Mouse (Mus musculus) lung, adult 2 months (tissue): Measurements from ENCODE around the gene Scin. TPM values are rescaled to one million over a fixed set of nuclear protein-coding genes. Genes with fewer than 3 reads are reported as not detected.

Experiments used
- DNase-seq: peaks from one replicate; pipeline ENCODE4 v3.0.0; 2022
- H3K4me1 ChIP-seq: fragments of 200-500 bp; 2 replicates; pipeline ENCODE4 v1.6.1; 2011; ENCODE audit warnings: low read length; ENCODE audit not compliant: control insufficient read depth, insufficient read depth
- H3K4me3 ChIP-seq: fragments of 200-500 bp; replicated peaks from 2 replicates; pipeline ENCODE3; 2011; ENCODE audit warnings: low read depth, mild to moderate bottlenecking, control low read depth, low read length; ENCODE audit errors: extremely low read depth
- CTCF ChIP-seq: fragments of 200-500 bp; IDR thresholded peaks from 2 replicates; pipeline ENCODE4 v1.5.1; 2011; ENCODE audit warnings: mild to moderate bottlenecking, low read length, control low read depth; ENCODE audit not compliant: insufficient read depth
- POLR2A ChIP-seq: fragments of 200-500 bp; IDR thresholded peaks from 2 replicates; pipeline ENCODE4 v1.6.1; 2011; ENCODE audit warnings: low read depth, mild to moderate bottlenecking, control low read depth, low read length, borderline replicate concordance; ENCODE audit errors: extremely low read depth
- WGBS: fragments of 180-500 bp; shearing (Covaris S2); methylation state at CpG from one replicate; pipeline ENCODE4 v1.1.7; 2018; 5-methylcytosine and 5-hydroxymethylcytosine counted together
- polyA plus RNA-seq: library from polyadenylated mRNA; depleted of rRNA; stranded (reverse); fragments of >200 nt; gene quantifications from 2 replicates; pipeline ENCODE4 v1.2.3, GENCODE M21; 2012; rRNA removed

The Scin gene
- polyA plus RNA-seq, 1 experiment, result 0.62 TPM

DNA sequence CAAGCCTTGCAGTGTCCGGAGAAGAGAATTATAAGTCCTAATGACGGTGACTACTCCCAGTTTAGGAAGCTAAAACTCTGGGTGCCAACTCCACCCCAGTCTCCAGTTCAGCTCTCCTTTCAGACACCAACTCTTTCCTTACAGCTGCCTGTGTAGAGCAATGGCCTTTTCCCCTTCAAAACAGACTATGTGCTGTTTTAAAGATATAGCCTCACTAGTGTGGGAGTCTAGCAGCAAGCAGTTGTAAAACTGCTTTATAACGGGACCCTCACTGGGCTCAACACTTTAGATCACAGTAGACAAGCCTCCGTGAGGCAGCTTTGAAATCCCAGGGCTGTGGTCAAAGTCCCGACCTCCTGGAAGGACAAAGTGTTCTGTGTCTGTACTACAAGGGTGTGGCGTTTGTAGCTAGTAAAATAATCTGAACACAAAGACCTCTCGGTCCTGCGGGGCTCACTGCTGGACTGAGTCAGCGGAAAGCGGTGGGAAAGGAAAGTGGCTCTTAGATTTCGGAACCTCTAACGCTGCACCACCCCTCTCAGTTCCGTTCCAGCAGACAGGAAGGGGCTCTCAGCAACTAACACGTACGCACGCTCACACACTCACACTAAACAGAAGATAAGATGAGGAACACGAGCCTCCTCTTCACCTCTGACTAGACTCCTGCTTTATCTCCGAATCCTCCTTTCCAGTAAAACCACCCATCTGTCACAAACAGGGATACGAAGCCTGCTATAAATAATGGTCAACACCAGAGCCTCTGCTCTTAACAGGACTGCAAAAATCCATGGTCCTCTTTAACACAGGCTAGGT is 117.2 kb downstream of the Scin start:
- Histone ChIP-seq H3K4me3 (peak overlapping the region; percentile 44), H3K4me1 (peaks cover 10% of the 10 kb centered on the region)
- 8% methylated on average over 19 of the region's 19 CpGs for WGBS
- peak; percentile 51 for DNase-seq
- TF ChIP-seq CTCF (no peak), POLR2A (peak; percentile 43; the same call in 1 of the 2 replicates)

GRCm38 (mm10) chr12:40016068-40016467 is 118.0 kb downstream of the Scin start:
- Histone ChIP-seq H3K4me1 (peaks cover 10% of the 10 kb centered on the region), H3K4me3 (no peak overlapping the region)
- no peak for TF ChIP-seq POLR2A
- TF ChIP-seq CTCF, result no peak
- WGBS, result 80% methylated on average over 9 of the region's 9 CpGs
- DNase-seq, result no peak

- DNase-seq, result no peak
- no peaks in the 10 kb centered on the region for H3K4me1 ChIP-seq
- TF ChIP-seq CTCF (no peak), POLR2A (no peak)
- no peak overlapping the region for H3K4me3 ChIP-seq
- 38% methylated on average over 2 of the region's 2 CpGs for WGBS
Measured at GRCm38 (mm10) chr12:40009866-40010265, 124.2 kb downstream of the Scin start.

Other genes starting within 250 kb of the Scin start
- 7.6 and 7.7 TPM in 2 replicates for gene Arl4a, start 96.2 kb downstream of the Scin start, polyA plus RNA-seq
- gene Lsmem1, start 65.3 kb upstream of the Scin start, polyA plus RNA-seq, result 0.18 and 0.53 TPM in 2 replicates
- 25.9 and 36.2 TPM in 2 replicates for gene Ifrd1, start 114.3 kb upstream of the Scin start, polyA plus RNA-seq